Mouse (Mus musculus) heart, adult 2 months (tissue): ENCODE measurements around the gene Gls.

Experiments used
- CTCF ChIP-seq: fragments of 200-600 bp; IDR thresholded peaks from 2 replicates; pipeline ENCODE4 v1.8.1; 2022; ENCODE audit warnings: antibody characterized with exemption, mild to moderate bottlenecking, moderate library complexity
- EP300 ChIP-seq: fragments of 200-500 bp; IDR thresholded peaks from 2 replicates; pipeline ENCODE4 v1.6.1; 2011; ENCODE audit warnings: low read depth, low read length, control low read depth; ENCODE audit not compliant: insufficient read depth
- POLR2A ChIP-seq: fragments of 200-500 bp; IDR thresholded peaks from 2 replicates; pipeline ENCODE4 v1.6.1; 2011; ENCODE audit warnings: mild to moderate bottlenecking, low read depth, low read length, control low read depth; ENCODE audit not compliant: insufficient read depth

DNA sequence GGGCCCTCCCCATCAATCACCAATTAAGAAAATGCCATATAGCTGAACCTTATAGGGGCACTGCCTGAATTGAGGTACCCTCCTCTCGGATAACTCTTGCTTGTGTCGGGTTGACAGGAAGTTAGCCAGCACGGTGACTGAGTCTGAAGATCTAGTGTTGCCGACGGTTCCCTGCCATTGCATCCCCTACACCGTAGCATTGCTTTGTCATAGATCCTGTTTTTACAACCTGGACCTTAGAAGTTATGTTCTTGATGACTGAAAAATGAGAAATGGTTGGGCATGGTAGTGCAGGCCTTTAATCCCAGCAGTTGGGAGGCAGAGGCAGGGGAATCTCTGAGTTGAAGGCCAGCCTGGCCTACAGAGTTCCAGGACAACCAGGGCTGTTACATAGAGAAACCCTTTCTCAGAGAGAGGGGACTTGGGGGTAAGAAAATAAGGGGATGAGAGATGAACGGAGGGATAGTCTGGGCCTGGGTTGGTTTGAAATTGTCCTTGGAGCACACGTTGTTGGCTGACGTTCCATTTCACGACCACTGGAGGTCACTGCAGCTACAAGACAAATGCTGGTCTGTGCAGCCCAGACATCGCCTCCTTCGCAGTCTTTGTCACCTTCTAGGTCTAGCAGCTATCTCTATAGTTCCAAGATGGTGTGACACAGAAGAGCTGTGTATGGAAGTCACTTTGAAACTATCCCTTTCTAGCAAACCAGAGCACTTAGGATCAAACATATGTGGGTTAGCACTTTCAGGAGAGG lies 86.6 kb downstream of the Gls start:
- TF ChIP-seq EP300: peak; percentile 91
- peak; percentile 91 for TF ChIP-seq CTCF
- TF ChIP-seq POLR2A: no peak
